Mouse (Mus musculus): ENCODE data around the gene Tnfrsf21. TPM values are rescaled to one million over a fixed set of nuclear protein-coding genes. Genes with fewer than 3 reads are reported as not detected.

Tnfrsf21 gene
- polyA plus RNA-seq, 1 experiment from 2014 or later = 44.2 TPM

- H3K27me3 ChIP-seq = no peaks in the 10 kb centered on the region
- no peak overlapping the region for H3K9ac ChIP-seq
- no peaks in the 10 kb centered on the region for H3K36me3 ChIP-seq
- H3K4me1 ChIP-seq = no peaks in the 10 kb centered on the region
- H3K4me3 ChIP-seq = no peak overlapping the region
- WGBS = 91% methylated on average over 4 of the region's 4 CpGs
- no peaks in the 10 kb centered on the region for H3K9me3 ChIP-seq
- H3K4me2 ChIP-seq = no peak overlapping the region
- no peak for ATAC-seq (ENCODE audit: borderline replicate concordance, extremely low read depth, low FRiP score, low TSS enrichment)
- H3K27ac ChIP-seq = no peak overlapping the region
Observed at GRCm38 (mm10) chr17:43026708-43027107, 10.4 kb downstream of the Tnfrsf21 start.

DNA sequence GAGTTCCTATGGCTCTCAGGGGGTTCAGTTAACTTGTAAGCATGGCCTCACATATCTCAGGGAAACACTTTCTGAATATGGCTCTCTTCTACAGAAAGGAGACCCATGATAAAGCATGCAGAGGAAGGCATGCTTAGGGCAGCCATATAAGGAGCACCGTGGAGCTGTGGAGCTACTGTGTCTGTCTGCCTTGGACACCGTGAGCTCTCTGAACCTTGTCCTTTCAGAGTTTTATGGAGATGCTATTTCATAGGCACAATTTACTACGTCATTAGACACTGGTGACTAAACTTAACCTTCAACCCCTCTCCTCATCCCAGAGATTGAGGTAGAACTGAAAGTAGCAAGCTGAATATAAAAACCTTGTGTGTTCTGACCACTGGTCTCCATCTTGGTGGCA is 13.2 kb downstream of the Tnfrsf21 start:
- no peak for ATAC-seq (ENCODE audit: borderline replicate concordance, extremely low read depth, low FRiP score, low TSS enrichment)
- Histone ChIP-seq H3K9me3 (no peaks in the 10 kb centered on the region), H3K9ac (no peak overlapping the region), H3K27ac (no peak overlapping the region), H3K4me1 (no peaks in the 10 kb centered on the region), H3K4me3 (no peak overlapping the region), H3K27me3 (no peaks in the 10 kb centered on the region), H3K4me2 (no peak overlapping the region), H3K36me3 (no peaks in the 10 kb centered on the region)
- WGBS = 73% methylated on average over 3 of the region's 3 CpGs

GRCm38 (mm10) chr17:43030290-43030689 is 13.9 kb downstream of the Tnfrsf21 start:
- Histone ChIP-seq H3K4me1 (no peaks in the 10 kb centered on the region), H3K4me3 (no peak overlapping the region), H3K27ac (no peak overlapping the region), H3K36me3 (no peaks in the 10 kb centered on the region), H3K4me2 (no peak overlapping the region), H3K9ac (no peak overlapping the region), H3K9me3 (no peaks in the 10 kb centered on the region), H3K27me3 (no peaks in the 10 kb centered on the region)
- 80% methylated on average over 3 of the region's 3 CpGs for WGBS
- ATAC-seq (ENCODE audit: borderline replicate concordance, extremely low read depth, low FRiP score, low TSS enrichment) = no peak

GRCm38 (mm10) chr17:43032489-43033036 is 16.2 kb downstream of the Tnfrsf21 start:
- WGBS = 57% methylated on average over 8 of the region's 8 CpGs
- H3K36me3 ChIP-seq = peaks cover under 1% of the 10 kb centered on the region
- no peaks in the 10 kb centered on the region for H3K4me1 ChIP-seq
- H3K9me3 ChIP-seq = no peaks in the 10 kb centered on the region
- ATAC-seq (ENCODE audit: borderline replicate concordance, extremely low read depth, low FRiP score, low TSS enrichment) = no peak
- H3K9ac ChIP-seq = no peak overlapping the region
- H3K4me2 ChIP-seq = no peak overlapping the region
- H3K4me3 ChIP-seq = no peak overlapping the region
- H3K27me3 ChIP-seq = no peaks in the 10 kb centered on the region
- no peak overlapping the region for H3K27ac ChIP-seq

- H3K27me3 ChIP-seq = no peaks in the 10 kb centered on the region
Observed at GRCm38 (mm10) chr17:43035386-43035785, 19.0 kb downstream of the Tnfrsf21 start.

DNA sequence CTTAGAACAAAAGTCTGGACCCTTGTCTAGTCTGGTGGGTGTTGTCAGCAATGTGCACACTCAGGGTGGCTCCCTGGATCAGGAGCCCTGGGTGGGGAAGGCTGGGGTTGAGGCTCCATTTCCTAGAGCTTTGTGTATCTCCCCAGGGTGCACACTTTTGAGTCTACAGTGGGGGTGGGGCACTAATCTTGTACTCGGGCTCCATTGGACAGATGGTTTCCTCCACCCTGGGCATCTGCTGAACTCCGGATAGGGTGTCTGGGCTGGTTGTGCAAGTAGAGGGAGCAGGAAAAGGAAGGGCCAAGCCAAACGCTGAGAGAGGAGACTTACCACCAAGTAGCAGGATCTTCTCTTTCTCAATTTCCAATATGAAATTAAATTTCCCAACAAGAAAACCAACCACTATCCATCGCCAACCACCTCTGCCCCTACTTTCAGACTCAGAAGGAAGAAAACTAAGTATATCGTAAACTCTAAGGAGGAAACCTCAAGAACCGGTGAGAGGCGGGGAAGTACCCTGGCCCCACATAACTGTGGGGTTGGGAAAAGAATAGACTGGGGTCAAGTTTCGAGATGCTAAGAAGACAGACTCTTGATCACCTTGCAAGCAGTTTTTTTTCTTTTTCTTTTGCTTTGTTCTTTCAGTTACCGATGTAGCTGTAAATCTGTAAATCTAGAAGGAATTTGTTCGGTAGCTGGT is 19.9 kb downstream of the Tnfrsf21 start:
- no peak for ATAC-seq (ENCODE audit: borderline replicate concordance, extremely low read depth, low FRiP score, low TSS enrichment)
- no peak overlapping the region for H3K4me2 ChIP-seq
- 79% methylated on average over 10 of the region's 10 CpGs for WGBS
- no peak overlapping the region for H3K9ac ChIP-seq
- no peaks in the 10 kb centered on the region for H3K27me3 ChIP-seq
- H3K4me3 ChIP-seq = no peak overlapping the region
- no peaks in the 10 kb centered on the region for H3K4me1 ChIP-seq
- H3K27ac ChIP-seq = no peak overlapping the region
- no peaks in the 10 kb centered on the region for H3K9me3 ChIP-seq
- H3K36me3 ChIP-seq = peaks cover 20% of the 10 kb centered on the region

More at GRCm38 (mm10) chr17:43035386-43035785, 19.0 kb downstream of the Tnfrsf21 start:
- no peak overlapping the region for H3K27ac ChIP-seq
- WGBS = 88% methylated on average over 2 of the region's 2 CpGs
- no peaks in the 10 kb centered on the region for H3K4me1 ChIP-seq
- peaks cover 20% of the 10 kb centered on the region for H3K36me3 ChIP-seq
- ATAC-seq (ENCODE audit: borderline replicate concordance, extremely low read depth, low FRiP score, low TSS enrichment) = no peak
- H3K9ac ChIP-seq = no peak overlapping the region
- no peaks in the 10 kb centered on the region for H3K9me3 ChIP-seq
- H3K4me2 ChIP-seq = no peak overlapping the region
- no peak overlapping the region for H3K4me3 ChIP-seq

- Histone ChIP-seq H3K36me3 (peaks cover 26% of the 10 kb centered on the region), H3K9ac (no peak overlapping the region), H3K27me3 (no peaks in the 10 kb centered on the region), H3K4me2 (no peak overlapping the region), H3K9me3 (no peaks in the 10 kb centered on the region), H3K4me3 (no peak overlapping the region), H3K27ac (no peak overlapping the region), H3K4me1 (no peaks in the 10 kb centered on the region)
- ATAC-seq (ENCODE audit: borderline replicate concordance, extremely low read depth, low FRiP score, low TSS enrichment) = no peak
- WGBS = 78% methylated on average over 3 of the region's 3 CpGs
Observed at GRCm38 (mm10) chr17:43040571-43040970, 24.2 kb downstream of the Tnfrsf21 start.

DNA sequence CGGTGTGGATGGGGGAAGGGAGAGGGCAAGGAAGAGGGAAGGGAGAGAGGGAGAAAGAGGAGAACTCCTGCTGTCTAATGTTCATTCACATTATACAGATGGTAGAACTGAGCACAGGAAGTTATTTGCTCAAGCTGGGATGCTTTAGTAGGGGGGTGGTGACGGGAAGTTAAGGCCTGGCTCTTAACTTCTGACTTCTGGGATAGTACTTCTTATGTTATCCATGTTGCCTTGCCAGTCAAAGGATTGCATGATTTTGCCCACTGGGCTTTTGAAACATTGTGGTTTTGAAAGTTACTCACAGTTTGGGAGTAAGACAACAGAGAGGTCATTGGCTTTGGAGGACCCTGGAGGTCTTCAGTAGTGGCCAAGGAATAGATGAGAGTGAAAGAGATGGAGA is 34.3 kb downstream of the Tnfrsf21 start:
- no peak overlapping the region for H3K4me2 ChIP-seq
- no peaks in the 10 kb centered on the region for H3K36me3 ChIP-seq
- no peak for ATAC-seq (ENCODE audit: borderline replicate concordance, extremely low read depth, low FRiP score, low TSS enrichment)
- H3K9ac ChIP-seq = no peak overlapping the region
- WGBS = 92% methylated on average over 2 of the region's 2 CpGs
- no peaks in the 10 kb centered on the region for H3K9me3 ChIP-seq
- no peak overlapping the region for H3K27ac ChIP-seq
- H3K4me3 ChIP-seq = no peak overlapping the region
- H3K4me1 ChIP-seq = no peaks in the 10 kb centered on the region
- H3K27me3 ChIP-seq = no peaks in the 10 kb centered on the region

DNA sequence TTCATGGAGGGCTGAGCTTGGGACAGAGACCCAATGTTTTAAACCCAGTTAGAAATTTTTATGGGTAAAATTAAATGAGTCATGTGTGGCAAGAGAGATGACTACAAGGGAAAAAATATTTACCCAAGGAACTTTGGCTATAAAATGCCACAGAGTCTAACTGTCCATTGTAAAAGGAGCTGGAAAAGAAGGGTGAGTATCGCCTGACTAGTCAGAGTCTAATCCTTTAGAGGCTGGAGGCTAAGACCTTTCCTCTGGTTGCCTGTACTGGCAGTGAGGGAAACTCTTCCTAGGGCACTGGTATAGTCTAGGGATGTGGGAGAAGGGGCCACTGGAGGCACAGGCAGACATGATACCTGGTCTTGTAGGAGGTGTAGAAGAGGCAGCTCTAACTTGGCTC is 36.4 kb downstream of the Tnfrsf21 start:
- no peaks in the 10 kb centered on the region for H3K4me1 ChIP-seq
- no peaks in the 10 kb centered on the region for H3K36me3 ChIP-seq
- H3K4me2 ChIP-seq = no peak overlapping the region
- H3K9ac ChIP-seq = no peak overlapping the region
- WGBS = 97% methylated on average over 1 of the region's 1 CpGs
- no peaks in the 10 kb centered on the region for H3K27me3 ChIP-seq
- H3K27ac ChIP-seq = no peak overlapping the region
- H3K4me3 ChIP-seq = no peak overlapping the region
- no peaks in the 10 kb centered on the region for H3K9me3 ChIP-seq
- ATAC-seq (ENCODE audit: borderline replicate concordance, extremely low read depth, low FRiP score, low TSS enrichment) = no peak

DNA sequence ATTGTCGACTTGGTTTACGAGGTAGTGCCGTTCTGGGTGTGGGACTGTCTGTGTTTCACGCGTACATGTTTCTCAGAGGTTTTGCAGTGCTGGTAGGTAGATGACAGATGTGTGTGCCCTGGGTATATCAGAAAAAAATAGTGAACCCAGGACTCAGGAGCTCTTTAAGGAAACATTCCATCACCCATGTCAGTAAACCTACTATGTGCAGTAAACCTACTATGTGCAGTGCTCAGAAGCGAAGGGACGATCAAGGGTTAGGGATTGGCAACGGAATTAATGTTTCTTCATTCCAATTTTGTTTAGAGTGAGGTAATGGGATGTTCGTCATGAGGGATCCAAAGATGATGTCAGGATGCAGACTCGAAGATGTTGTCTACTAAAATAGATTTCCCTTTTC is 37.6 kb downstream of the Tnfrsf21 start:
- WGBS = 92% methylated on average over 10 of the region's 10 CpGs
- H3K36me3 ChIP-seq = no peaks in the 10 kb centered on the region
- H3K4me1 ChIP-seq = 0 out of 2 replicates have a peak, but pooled peaks cover 5% of the 10 kb centered on the region
- no peaks in the 10 kb centered on the region for H3K27me3 ChIP-seq
- ATAC-seq (ENCODE audit: borderline replicate concordance, extremely low read depth, low FRiP score, low TSS enrichment) = no peak
- no peak overlapping the region for H3K4me3 ChIP-seq
- H3K9me3 ChIP-seq = no peaks in the 10 kb centered on the region
- H3K4me2 ChIP-seq = no peak overlapping the region
- H3K27ac ChIP-seq = no peak overlapping the region
- no peak overlapping the region for H3K9ac ChIP-seq

DNA sequence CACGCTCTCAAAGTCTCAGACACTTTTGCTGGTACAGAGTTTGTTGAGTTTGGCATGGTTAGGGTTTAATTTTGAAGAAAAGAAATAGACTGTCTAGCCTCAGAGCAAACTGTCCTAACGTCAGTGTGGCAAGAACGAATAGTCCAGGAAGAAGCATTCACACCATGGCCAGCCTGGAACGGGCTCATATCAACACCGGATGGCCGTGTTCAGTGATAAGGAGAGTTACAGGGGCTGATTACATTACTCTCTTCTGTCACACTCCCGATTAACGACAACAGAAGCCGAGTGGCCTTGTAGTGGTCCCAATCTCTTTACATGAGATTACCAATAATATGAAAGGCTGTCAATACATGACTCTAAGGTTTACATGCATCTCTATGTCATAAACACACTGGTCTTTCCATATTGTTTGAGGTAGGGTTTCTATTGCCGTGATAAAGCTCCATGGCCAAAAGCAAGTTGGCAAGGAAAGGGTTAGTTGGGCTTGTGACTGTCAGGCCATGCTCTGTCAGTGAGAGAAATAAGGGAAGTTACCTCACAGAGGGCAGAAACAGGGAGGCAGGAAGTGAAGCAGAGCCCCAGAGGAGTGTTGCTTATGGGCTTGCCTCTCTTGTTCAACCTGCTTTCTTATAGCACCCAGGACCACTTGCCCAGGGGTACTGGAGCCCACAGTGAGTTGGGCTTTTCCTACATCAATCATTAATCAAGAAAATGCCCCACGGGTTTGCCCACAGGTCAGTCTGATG is 42.1 kb downstream of the Tnfrsf21 start:
- WGBS = 60% methylated on average over 11 of the region's 11 CpGs

GRCm38 (mm10) chr17:43064705-43065104 is 48.4 kb downstream of the Tnfrsf21 start:
- Histone ChIP-seq H3K4me1 (no peaks in the 10 kb centered on the region), H3K9me3 (no peaks in the 10 kb centered on the region), H3K27me3 (no peaks in the 10 kb centered on the region), H3K36me3 (no peaks in the 10 kb centered on the region), H3K4me2 (no peak overlapping the region), H3K27ac (no peak overlapping the region), H3K9ac (no peak overlapping the region), H3K4me3 (no peak overlapping the region)
- 92% methylated on average over 6 of the region's 6 CpGs for WGBS
- ATAC-seq (ENCODE audit: borderline replicate concordance, extremely low read depth, low FRiP score, low TSS enrichment) = no peak

More for the DNA sequence above, 42.1 kb downstream of the Tnfrsf21 start:
- no peaks in the 10 kb centered on the region for H3K36me3 ChIP-seq
- no peak overlapping the region for H3K27ac ChIP-seq
- ATAC-seq (ENCODE audit: borderline replicate concordance, extremely low read depth, low FRiP score, low TSS enrichment) = no peak
- 0 out of 2 replicates have a peak, but pooled peaks cover 5% of the 10 kb centered on the region for H3K4me1 ChIP-seq
- H3K27me3 ChIP-seq = no peaks in the 10 kb centered on the region
- no peaks in the 10 kb centered on the region for H3K9me3 ChIP-seq
- no peak overlapping the region for H3K4me3 ChIP-seq
- H3K4me2 ChIP-seq = no peak overlapping the region
- H3K9ac ChIP-seq = no peak overlapping the region
